Mouse (Mus musculus) left cerebral cortex, postnatal 10 days (tissue): ENCODE measurements around the gene Stk16. TPM values are rescaled to one million over a fixed set of nuclear protein-coding genes. Genes with fewer than 3 reads are reported as not detected.
A peak's percentile ranks its signal among the peaks of the same experiment; 100 is the strongest.

Source experiments
- DNase-seq, 2 experiments: peaks; one replicate each; pipeline ENCODE4 v3.0.0; 2021 to 2022; ENCODE audit warnings: low spot score in 2 of 2, mixed read lengths in 1 of 2; ENCODE audit errors: extremely low spot score in 1 of 2
- intact Hi-C: fragments of 180-260 bp; cut with DNase I; formaldehyde crosslinking; loops from one replicate; pipeline ENCODE4 v1.15.1; 2025
- microRNA-seq: library from miRNA; unstranded; fragments of <30 nt; microRNA quantifications from one replicate; pipeline ENCODE4 v1.2.0, GENCODE M21; 2022
- total RNA-seq, 2 experiments: library from RNA; stranded (reverse); gene quantifications; 2 replicates each; pipeline ENCODE4 v1.2.3; 2021

Gene Stk16
- total RNA-seq, 2 experiments from 2014 or later, result 94.4 to 95.0 TPM

DNA sequence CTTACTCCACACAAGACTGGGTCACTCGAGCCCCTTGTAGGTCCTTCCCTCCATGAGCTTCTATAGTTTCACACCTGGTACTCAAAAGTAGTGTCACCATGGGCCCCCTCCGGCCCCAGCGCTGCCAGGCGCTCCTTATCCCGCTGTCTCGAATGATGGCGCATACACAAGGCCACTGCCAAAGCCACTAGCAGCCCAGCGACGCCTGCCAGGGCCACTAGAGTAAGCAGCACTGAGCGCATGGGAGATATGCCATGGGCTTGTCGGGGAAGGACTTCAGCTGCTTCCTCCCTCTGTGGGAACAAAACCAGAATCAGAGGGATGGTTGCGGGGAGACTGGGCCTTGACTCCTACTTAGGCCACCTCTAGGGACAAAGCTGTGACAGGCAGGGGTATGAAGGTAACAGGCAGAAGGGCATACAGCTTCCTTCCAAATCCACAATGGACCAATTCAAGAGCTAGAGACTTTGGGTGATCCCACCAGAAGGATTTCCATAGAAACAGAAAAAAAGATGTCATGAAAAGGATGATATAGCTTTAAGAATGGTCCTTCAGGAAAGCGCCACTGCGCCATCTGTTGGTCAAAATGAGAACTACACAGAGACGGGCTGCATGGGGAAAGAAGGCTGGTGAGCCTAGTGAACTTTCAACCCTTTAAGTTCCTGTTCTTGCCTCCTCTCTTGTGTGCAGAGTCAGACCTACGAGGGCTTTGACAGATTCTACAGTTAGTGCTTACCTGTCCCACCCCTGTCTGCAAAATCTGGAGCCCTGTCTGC, 43.4 kb downstream of the Stk16 start:
- intact Hi-C loops, result loop anchor here (5.0 kb wide), 1 partner anchor 38 kb away; no protein-coding TSS in a partner anchor
- peak; percentile 81 to 82 for DNase-seq

DNA sequence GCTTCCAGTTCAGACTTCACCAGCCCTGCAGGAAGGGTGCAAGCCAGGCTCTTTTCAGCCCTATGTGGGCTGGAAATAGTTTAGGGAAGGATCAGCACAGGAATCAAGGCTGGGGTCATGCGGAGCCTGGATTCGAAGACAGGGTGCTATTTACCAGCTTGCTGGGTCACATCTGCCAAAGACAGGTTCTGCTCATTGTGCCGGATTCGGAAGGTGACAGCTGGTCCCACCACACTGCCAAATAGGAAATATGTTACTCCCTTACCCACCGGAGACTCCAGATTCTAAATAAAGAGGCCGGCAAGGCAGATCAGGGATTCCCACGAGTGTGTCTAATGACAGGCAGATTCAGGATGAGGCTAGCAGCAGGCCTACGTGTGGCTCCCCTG, 44.0 kb downstream of the Stk16 start:
- no peak for DNase-seq

DNA sequence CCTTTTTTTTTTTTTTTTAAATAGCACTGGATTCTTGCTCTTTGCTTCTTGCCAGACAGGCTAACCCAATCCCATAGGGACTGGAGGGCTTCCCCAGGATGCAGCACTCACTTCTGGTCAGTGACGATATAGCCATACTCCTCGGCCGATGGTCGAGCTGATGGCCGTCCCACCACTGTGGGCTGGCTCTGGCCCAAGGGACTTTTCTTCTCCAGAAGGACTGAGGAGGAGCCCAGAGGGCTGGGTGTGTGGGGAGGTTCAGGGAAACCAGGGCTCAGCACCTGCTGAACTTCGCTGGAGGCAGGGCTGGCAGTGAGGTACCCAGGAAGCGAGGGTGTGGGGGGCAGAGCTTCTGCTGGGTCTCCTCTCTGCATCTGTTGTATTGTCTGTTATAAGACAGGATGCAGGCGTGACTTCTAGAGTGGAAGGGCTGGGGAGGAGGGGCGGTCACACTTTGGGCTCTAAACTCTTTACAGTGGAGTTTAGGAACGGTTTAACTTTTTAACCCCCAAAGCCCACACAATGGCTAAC, 44.9 kb downstream of the Stk16 start:
- intact Hi-C loops, result no loop called here

More for the DNA sequence above, 44.0 kb downstream of the Stk16 start:
- intact Hi-C loops, result loop anchor here (5.0 kb wide), 1 partner anchor 38 kb away; no protein-coding TSS in a partner anchor

DNA sequence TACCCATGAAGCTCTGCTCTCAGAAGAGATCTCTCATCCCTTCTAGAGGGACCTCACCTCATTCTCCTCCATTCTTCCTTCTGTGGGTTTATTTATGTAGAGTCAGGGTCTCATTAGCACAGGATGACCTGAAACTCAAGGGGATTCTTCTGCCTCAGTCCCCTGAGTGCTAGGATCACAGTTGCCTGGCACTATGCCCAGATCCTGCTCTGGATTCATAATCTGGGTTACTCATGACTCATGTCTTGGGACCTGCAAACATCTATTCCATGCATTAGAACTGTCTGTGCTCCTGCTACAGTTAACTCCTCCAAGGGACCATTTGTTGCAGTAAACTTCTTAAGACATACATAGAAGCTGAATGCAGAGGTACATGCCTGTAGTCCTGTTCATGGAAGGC, 50.6 kb downstream of the Stk16 start:
- DNase-seq, result no peak
- intact Hi-C loops, result no loop called here

More for the DNA sequence above, 44.9 kb downstream of the Stk16 start:
- DNase-seq, result no peak

DNA sequence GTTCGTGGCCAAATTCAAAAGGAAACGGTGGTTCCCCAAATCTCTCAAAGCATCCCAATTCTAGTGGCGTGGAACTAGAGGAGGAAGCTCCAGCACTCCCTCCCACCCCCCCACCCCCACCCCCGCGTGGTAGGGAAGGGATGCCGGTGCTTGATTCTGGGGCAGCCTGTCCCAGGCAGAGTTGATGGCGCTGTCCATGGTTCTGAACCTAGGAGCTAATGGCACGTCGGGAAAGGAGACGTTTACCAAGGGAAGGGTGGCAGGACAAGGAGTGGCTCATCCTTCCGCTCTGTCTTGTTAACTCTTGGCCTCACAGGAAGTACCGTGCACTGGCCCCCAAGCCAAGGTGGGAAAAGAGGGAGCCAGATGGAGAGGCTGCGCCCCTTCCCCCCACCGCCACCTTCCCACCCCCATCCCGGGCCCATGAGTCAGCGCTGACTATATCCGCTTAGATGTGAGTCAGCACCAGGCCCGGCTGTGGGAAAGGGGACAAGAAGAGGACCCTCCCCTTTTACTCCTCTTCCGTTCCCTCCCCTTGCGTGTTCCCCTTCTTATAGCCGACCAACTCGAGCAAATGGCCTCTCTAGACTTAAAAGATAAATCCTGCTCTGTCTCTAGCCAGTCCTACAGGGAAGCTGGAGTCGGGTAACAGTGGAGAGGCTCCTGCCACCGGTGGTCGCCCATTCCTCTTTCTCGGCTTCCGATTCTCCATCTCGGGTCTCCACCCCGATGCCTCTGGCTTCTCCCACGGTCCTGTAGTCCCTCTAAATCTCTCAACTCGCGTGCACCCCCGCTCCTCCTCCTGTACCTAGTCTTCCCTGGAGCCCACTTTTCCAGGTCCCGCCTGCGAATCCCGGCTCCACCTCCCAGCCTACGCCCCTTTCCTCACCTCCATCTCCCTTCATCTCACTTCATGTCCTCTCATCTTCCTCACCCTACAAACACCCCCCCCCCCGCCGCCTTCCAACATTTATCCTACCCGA, 52.6 kb downstream of the Stk16 start:
- peak in 1 of 2 experiments; percentile 69 for DNase-seq
- intact Hi-C loops, result no loop called here

DNA sequence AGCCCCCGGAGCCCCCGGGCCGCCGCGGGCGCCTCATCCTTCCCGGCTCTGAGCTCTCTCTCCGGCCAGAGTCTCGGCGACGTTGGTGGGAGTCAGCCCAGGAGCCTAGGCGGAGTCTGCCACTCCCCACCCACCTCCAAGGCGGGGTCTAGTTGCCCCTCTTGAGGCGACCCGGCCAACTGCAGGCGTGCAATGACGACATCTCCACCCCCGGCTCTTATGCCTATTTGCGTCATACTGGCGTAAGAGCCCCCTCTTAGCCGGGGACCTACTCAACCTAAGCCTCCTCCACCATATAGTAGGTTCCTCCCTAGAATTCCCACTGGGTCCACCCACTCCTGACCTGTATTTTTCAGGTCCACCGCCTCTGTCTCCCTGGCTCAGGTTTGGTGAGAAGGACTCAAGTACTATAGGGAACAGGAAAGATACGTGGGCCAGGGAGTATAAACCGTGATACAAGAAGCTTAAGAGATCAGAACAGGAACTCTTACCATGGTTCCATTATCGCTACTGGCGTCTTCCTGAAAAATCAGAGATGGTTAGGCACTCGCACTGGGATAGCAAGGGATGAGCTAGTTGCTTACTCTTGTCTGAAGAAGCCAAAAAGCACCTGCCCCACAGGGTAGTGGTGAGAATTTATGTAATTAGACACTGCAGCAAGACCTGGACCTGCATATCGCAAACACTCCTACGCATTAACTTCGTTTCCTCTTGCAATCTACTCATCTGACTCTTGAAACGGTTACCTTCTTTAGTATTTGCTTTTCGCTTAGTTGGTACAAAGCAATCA, 53.6 kb downstream of the Stk16 start, which contains the start of gene Ptprn:
TSS of gene Ptprn (minus strand) at position 412 of the 790 bp plus-strand sequence.
- intact Hi-C loops, result no loop called here
- DNase-seq, result peak; percentile 74 to 80

Small RNAs within 50 kb of the gene (microRNA-seq; reads per million reads assigned to microRNA genes)
- not detected for gene Gm27943

Other genes starting within 250 kb of the Stk16 start
- gene Nhej1, start 85.6 kb upstream of the Stk16 start, total RNA-seq, result 1 to 10 TPM; 1.9 to 2.7 TPM
- under 1 TPM in 1 of 2 experiments, not detected in 1; 0.21 TPM for gene Slc23a3, start 76.9 kb upstream of the Stk16 start, total RNA-seq
- gene Cnppd1, start 68.1 kb upstream of the Stk16 start, total RNA-seq, result 10 to 100 TPM; 31.7 to 33.4 TPM
- 100 to 1,000 TPM; 151 to 153 TPM for gene Retreg2, start 68.1 kb upstream of the Stk16 start, total RNA-seq
- 10 to 100 TPM; 20.2 to 21.3 TPM for gene Zfand2b, start 42.2 kb upstream of the Stk16 start, total RNA-seq
- 10 to 100 TPM; 45.6 to 47.0 TPM for gene Abcb6, start 30.4 kb upstream of the Stk16 start, total RNA-seq
- 10 to 100 TPM; 18.2 to 19.3 TPM for gene Ankzf1, start 18.7 kb upstream of the Stk16 start, total RNA-seq
- gene Atg9a, start 18.6 kb upstream of the Stk16 start, total RNA-seq, result 100 to 1,000 TPM; 111 to 119 TPM
- gene Glb1l, start within 50 bp of the Stk16 start, total RNA-seq, result 10 to 100 TPM; 18.3 to 22.1 TPM
- 100 to 1,000 TPM; 456 to 464 TPM for gene Tuba4a, start 9.0 kb downstream of the Stk16 start, total RNA-seq
- gene A630095N17Rik, start 21.3 kb downstream of the Stk16 start, total RNA-seq, result not detected
- 10 to 100 TPM; 64.1 to 69.0 TPM for gene Dnajb2, start 25.6 kb downstream of the Stk16 start, total RNA-seq
- 100 to 1,000 TPM; 257 to 262 TPM for gene Ptprn, start 53.7 kb downstream of the Stk16 start, total RNA-seq
- 10 to 100 TPM; 72.5 to 81.7 TPM for gene Resp18, start 67.6 kb downstream of the Stk16 start, total RNA-seq
- gene Dnpep, start 107.2 kb downstream of the Stk16 start, total RNA-seq, result 10 to 100 TPM; 60.6 to 67.1 TPM
- gene Des, start 149.5 kb downstream of the Stk16 start, total RNA-seq, result 1 to 10 TPM; 1.5 TPM
- 100 to 1,000 TPM; 182 to 186 TPM for gene Speg, start 164.5 kb downstream of the Stk16 start, total RNA-seq
- 10 to 100 TPM; 51.9 to 53.7 TPM for gene Gmppa, start 225.1 kb downstream of the Stk16 start, total RNA-seq
- 10 to 100 TPM; 17.2 to 22.0 TPM for gene Asic4, start 239.6 kb downstream of the Stk16 start, total RNA-seq